In genomic region chr13:29953417-29954045, GRCm38 (mm10) we compare ENCODE assay signal across 17 mouse cellular contexts. TPM values are rescaled to one million over a fixed set of nuclear protein-coding genes. Genes with fewer than 3 reads are reported as not detected.
DNase-seq lines count a peak whose midpoint lies in the region; ATAC-seq and TF ChIP-seq lines count a peak whose summit lies in the region.
"Had no signal": no experiment of that assay in that cellular context is flagged by ENCODE, and none has a peak within 500 bp of the region (broad histone marks: within the 10 kb centered on the region; RNA-seq: fewer than 3 reads in every experiment).

No protein-coding gene starts in this region.

- H3K9me3 ChIP-seq in intestine, postnatal 0 days (ENCODE audit: control insufficient read depth), result no peaks in the 10 kb centered on the region
- H3K9me3 ChIP-seq in intestine, embryonic 16.5 days (ENCODE audit: control insufficient read depth, low read length), result no peaks in the 10 kb centered on the region
- peaks cover 3% of the 10 kb centered on the region; the same call in 1 of the 2 replicates for H3K9me3 ChIP-seq in lung, embryonic 14.5 days (ENCODE audit: low read depth, low read length)
- no peaks in the 10 kb centered on the region for H3K9me3 ChIP-seq in stomach, postnatal 0 days (ENCODE audit: control insufficient read depth, low read length)
- H3K9me3 ChIP-seq: limb, embryonic 10.5 days; neural tube, embryonic 12.5 days had no signal

- no peak overlapping the region for H3K9ac ChIP-seq in intestine, postnatal 0 days (ENCODE audit: low read depth, low read length)
- no peak overlapping the region for H3K9ac ChIP-seq in intestine, embryonic 16.5 days (ENCODE audit: low read depth, low read length)
- H3K9ac ChIP-seq in lung, embryonic 14.5 days, result no peak overlapping the region
- H3K9ac ChIP-seq in stomach, postnatal 0 days (ENCODE audit: low read length), result no peak overlapping the region
- H3K9ac ChIP-seq: neural tube, embryonic 12.5 days had no signal

- H3K4me1 ChIP-seq in intestine, postnatal 0 days (replicated peaks; ENCODE audit: control insufficient read depth, insufficient read depth, low read length), result no peaks in the 10 kb centered on the region
- H3K4me1 ChIP-seq in intestine, embryonic 16.5 days (ENCODE audit: control insufficient read depth, insufficient read depth, low read length), result no peaks in the 10 kb centered on the region
- H3K4me1 ChIP-seq in lung, embryonic 14.5 days (ENCODE audit: insufficient read depth), result no peaks in the 10 kb centered on the region
- no peaks in the 10 kb centered on the region for H3K4me1 ChIP-seq in stomach, postnatal 0 days (replicated peaks; ENCODE audit: control insufficient read depth, insufficient read depth)
- H3K4me1 ChIP-seq: neural tube, embryonic 12.5 days had no signal

- no peak for ATAC-seq in CD4-positive, CD25-positive, alpha-beta regulatory T cell, adult 4 months
- no peak for ATAC-seq in intestine, postnatal 0 days
- no peak for ATAC-seq in intestine, embryonic 16.5 days
- ATAC-seq in lung, embryonic 14.5 days (ENCODE audit: insufficient read depth), result no peak
- no peak for ATAC-seq in stomach, postnatal 0 days (ENCODE audit: low FRiP score, low TSS enrichment)
- no peak for ATAC-seq in megakaryocyte-erythroid progenitor cell, adult 5-6 weeks (replicated peaks; ENCODE audit: low FRiP score, low TSS enrichment, poor library complexity, severe bottlenecking)
- ATAC-seq: midbrain, embryonic 16.5 days had no signal

- H3K4me3 ChIP-seq in intestine, postnatal 0 days (ENCODE audit: low read depth, low read length), result no peak overlapping the region
- no peak overlapping the region for H3K4me3 ChIP-seq in intestine, embryonic 16.5 days (ENCODE audit: low read length)
- H3K4me3 ChIP-seq in lung, embryonic 14.5 days (ENCODE audit: low read depth, low read length), result no peak overlapping the region
- no peak overlapping the region for H3K4me3 ChIP-seq in stomach, postnatal 0 days (ENCODE audit: low read depth, low read length)
- H3K4me3 ChIP-seq: forebrain, embryonic 10.5 days; limb, embryonic 10.5 days; neural tube, embryonic 12.5 days had no signal

- DNase-seq in CD4-positive, CD25-positive, alpha-beta regulatory T cell, adult 2 months (ENCODE audit: low read depth, low spot score), result peak; percentile 10
- DNase-seq in lung, embryonic 14.5 days, result no peak
- DNase-seq in lung, postnatal 10 days, result no peak
- DNase-seq in stomach, postnatal 0 days (ENCODE audit: low spot score), result no peak
- DNase-seq: adrenal gland, postnatal 14 days; cerebellum, adult 9-10 months; layer of hippocampus, postnatal 36 days; lung, adult 18-20 months; thymus, adult 18-20 months had no signal

- H3K27me3 ChIP-seq in intestine, postnatal 0 days (replicated peaks; ENCODE audit: control insufficient read depth, insufficient read depth, low read length), result no peaks in the 10 kb centered on the region
- H3K27me3 ChIP-seq in intestine, embryonic 16.5 days (replicated peaks; ENCODE audit: control insufficient read depth, insufficient read depth, low read length), result no peaks in the 10 kb centered on the region
- H3K27me3 ChIP-seq in lung, embryonic 14.5 days (ENCODE audit: insufficient read depth, low read length), result no peaks in the 10 kb centered on the region
- H3K27me3 ChIP-seq in stomach, postnatal 0 days (ENCODE audit: control insufficient read depth, insufficient read depth, low read length), result no peaks in the 10 kb centered on the region
- H3K27me3 ChIP-seq: neural tube, embryonic 12.5 days had no signal

- 96% methylated on average over 4 of the region's 4 CpGs for WGBS in intestine, postnatal 0 days
- 91% methylated on average over 4 of the region's 4 CpGs for WGBS in intestine, embryonic 16.5 days
- 92% methylated on average over 4 of the region's 4 CpGs for WGBS in lung, embryonic 14.5 days
- WGBS in stomach, postnatal 0 days, result 88% methylated on average over 4 of the region's 4 CpGs

- no peak overlapping the region for H3K27ac ChIP-seq in intestine, postnatal 0 days (ENCODE audit: low read depth, low read length)
- H3K27ac ChIP-seq in intestine, embryonic 16.5 days (ENCODE audit: low read length), result no peak overlapping the region
- H3K27ac ChIP-seq in lung, embryonic 14.5 days (ENCODE audit: low read depth), result no peak overlapping the region
- no peak overlapping the region for H3K27ac ChIP-seq in stomach, postnatal 0 days (replicated peaks)
- H3K27ac ChIP-seq: forebrain, embryonic 10.5 days; limb, embryonic 10.5 days; neural tube, embryonic 12.5 days had no signal

- TF ChIP-seq CTCF in intestine, postnatal 0 days (IDR thresholded peaks at IDR 0.05; ENCODE audit: low read depth), result peak; percentile 46
- TF ChIP-seq CTCF in lung, embryonic 14.5 days (IDR thresholded peaks at IDR 0.05; ENCODE audit: low read depth), result peak; percentile 29
- peak; percentile 34 for TF ChIP-seq CTCF in stomach, postnatal 0 days (IDR thresholded peaks at IDR 0.05; ENCODE audit: low read depth)

- peaks cover 16% of the 10 kb centered on the region for H3K36me3 ChIP-seq in intestine, postnatal 0 days (ENCODE audit: control insufficient read depth, insufficient read depth)
- no peaks in the 10 kb centered on the region; the same call in 1 of the 2 replicates for H3K36me3 ChIP-seq in intestine, embryonic 16.5 days (ENCODE audit: control insufficient read depth, insufficient read depth, low read length)
- peaks cover 10% of the 10 kb centered on the region; the same call in 1 of the 2 replicates for H3K36me3 ChIP-seq in lung, embryonic 14.5 days (ENCODE audit: insufficient read depth)
- H3K36me3 ChIP-seq in stomach, postnatal 0 days (ENCODE audit: control insufficient read depth, insufficient read depth, low read length), result no peaks in the 10 kb centered on the region

- TF ChIP-seq EP300 in stomach, postnatal 0 days (optimal IDR thresholded peaks at IDR 0.05), result no peak

- H3K4me2 ChIP-seq in intestine, postnatal 0 days (replicated peaks; ENCODE audit: low read depth), result no peak overlapping the region
- no peak overlapping the region for H3K4me2 ChIP-seq in intestine, embryonic 16.5 days (ENCODE audit: low read depth, low read length)
- no peak overlapping the region for H3K4me2 ChIP-seq in lung, embryonic 14.5 days
- H3K4me2 ChIP-seq in stomach, postnatal 0 days (replicated peaks; ENCODE audit: low read depth), result no peak overlapping the region
- H3K4me2 ChIP-seq: neural tube, embryonic 12.5 days had no signal

RNA-seq across cellular contexts. Expression of gene E2f3, which starts 32.3 kb away (rescaled TPM):
- polyA plus RNA-seq in CD4-positive, CD25-positive, alpha-beta regulatory T cell, adult 4 months (2017; shearing (Covaris generic)), result 1 to 10 TPM; 2.8 to 3.8 TPM
- 4.2 and 4.4 TPM in 2 replicates for polyA plus RNA-seq in intestine, postnatal 0 days (2015; fragmentation: Nextera tagmentation; extraction: Ambion mirVana)
- 6.7 and 7.0 TPM in 2 replicates for polyA plus RNA-seq in intestine, embryonic 16.5 days (2015; fragmentation: Nextera tagmentation; extraction: Ambion mirVana)
- 17.6 and 18.3 TPM in 2 replicates for polyA plus RNA-seq in lung, embryonic 14.5 days (2014; fragmentation: Nextera tagmentation; extraction: Ambion mirVana)
- polyA plus RNA-seq in stomach, postnatal 0 days (2015; fragmentation: Nextera tagmentation; extraction: Ambion mirVana), result 2.5 and 2.6 TPM in 2 replicates
- 20.6 and 22.3 TPM in 2 replicates for total RNA-seq in megakaryocyte-erythroid progenitor cell, adult 5-6 weeks (2014; fragmentation: Nextera tagmentation)
- 13.1 and 14.8 TPM in 2 replicates for total RNA-seq in megakaryocyte-erythroid progenitor cell, adult 5-6 weeks (2017)
